Mouse (Mus musculus): Measurements from ENCODE around the gene Arpp21. TPM values are rescaled to one million over a fixed set of nuclear protein-coding genes. Genes with fewer than 3 reads are reported as not detected.

The Arpp21 gene
- polyA plus RNA-seq, 1 experiment from 2014 or later, result 61.8 TPM

DNA sequence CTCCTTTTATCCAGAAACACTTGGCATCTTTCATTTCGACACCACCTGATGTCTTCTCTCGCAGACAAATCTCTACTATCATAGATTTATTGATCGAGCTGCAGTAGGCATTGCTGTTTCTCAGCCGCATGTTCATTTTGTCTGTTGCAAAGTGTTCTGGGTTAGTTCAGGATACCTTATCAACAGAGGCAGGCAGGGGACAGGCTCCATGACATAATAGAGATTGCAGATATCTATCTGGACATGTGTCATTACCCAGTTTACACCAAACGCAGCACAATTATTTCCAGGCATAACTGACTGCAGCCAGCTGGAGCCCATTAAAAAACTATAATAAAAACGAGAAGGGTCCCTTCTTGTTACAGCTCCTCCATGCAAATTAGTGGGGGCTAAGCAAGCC, 59.4 kb downstream of the Arpp21 start:
- peaks cover 4% of the 10 kb centered on the region; the same call in 1 of the 2 replicates for H3K36me3 ChIP-seq (ENCODE audit: control insufficient read depth, insufficient read depth, low read length)
- H3K9ac ChIP-seq (ENCODE audit: low read depth, low read length), result no peak overlapping the region
- WGBS, result 60% methylated on average over 6 of the region's 6 CpGs
- no peak overlapping the region for H3K4me2 ChIP-seq (ENCODE audit: low read length)
- H3K27me3 ChIP-seq (replicated peaks; ENCODE audit: control insufficient read depth, insufficient read depth, low read length), result no peaks in the 10 kb centered on the region
- no peaks in the 10 kb centered on the region for H3K9me3 ChIP-seq (ENCODE audit: control insufficient read depth, low read length)
- H3K27ac ChIP-seq (ENCODE audit: low read depth, low read length), result no peak overlapping the region
- no peak overlapping the region for H3K4me3 ChIP-seq (ENCODE audit: low read length)
- ATAC-seq, result 0 out of 2 replicates have a peak, but pooled peaks have one; percentile 37
- peaks cover 6% of the 10 kb centered on the region for H3K4me1 ChIP-seq (ENCODE audit: control insufficient read depth, insufficient read depth, low read depth, low read length)

DNA sequence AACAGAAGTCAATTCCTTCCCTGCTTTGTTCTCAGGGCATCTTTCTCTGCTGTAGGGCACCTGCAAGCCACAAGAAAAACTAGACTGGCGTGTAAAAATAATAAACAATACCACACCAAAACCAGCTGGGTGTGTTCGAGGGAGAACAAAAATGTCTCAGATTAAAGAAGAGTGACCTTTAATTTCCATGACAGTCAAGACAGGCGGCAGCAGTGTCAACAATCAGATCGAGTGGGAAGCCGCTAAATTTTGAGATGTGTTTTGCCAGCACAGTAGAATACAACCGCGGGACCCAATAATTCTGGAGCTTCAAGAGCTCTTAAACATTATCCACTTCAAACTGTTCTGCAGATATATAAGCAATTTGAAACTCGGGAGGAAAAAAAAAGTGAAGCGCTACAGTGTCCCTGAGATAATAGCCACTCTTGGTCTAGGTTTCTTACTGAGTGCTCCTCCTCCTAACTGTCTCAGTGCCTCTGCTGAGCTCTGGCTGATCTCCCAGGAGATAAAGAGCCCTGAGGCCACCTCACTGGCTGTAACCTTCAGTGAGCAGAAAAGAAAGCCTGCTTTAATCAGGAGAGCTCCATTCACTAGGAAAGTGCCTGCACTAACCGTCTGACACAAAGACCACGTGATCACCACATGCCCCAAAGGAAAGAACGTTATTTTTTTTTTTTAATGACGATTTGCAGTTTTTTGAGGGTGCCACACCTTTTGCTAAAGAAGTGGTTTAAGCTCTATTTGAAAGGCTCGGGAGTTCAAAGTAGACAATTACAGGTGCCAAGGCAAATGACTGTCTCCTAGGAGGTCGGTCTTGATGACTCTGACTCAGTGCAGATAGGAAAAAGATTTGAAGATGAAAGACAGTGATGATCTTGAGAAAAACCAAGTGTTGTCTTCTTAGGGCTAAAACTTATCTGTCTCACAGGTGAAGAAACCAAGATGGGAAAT, 61.1 kb downstream of the Arpp21 start:
- 28% methylated on average over 15 of the region's 15 CpGs for WGBS
- Histone ChIP-seq H3K36me3 (ENCODE audit: control insufficient read depth, insufficient read depth, low read length) (peaks cover 4% of the 10 kb centered on the region; the same call in 1 of the 2 replicates), H3K4me3 (ENCODE audit: low read length) (no peak overlapping the region), H3K27me3 (replicated peaks; ENCODE audit: control insufficient read depth, insufficient read depth, low read length) (no peaks in the 10 kb centered on the region), H3K9me3 (ENCODE audit: control insufficient read depth, low read length) (no peaks in the 10 kb centered on the region), H3K27ac (ENCODE audit: low read depth, low read length) (no peak overlapping the region), H3K9ac (ENCODE audit: low read depth, low read length) (no peak overlapping the region), H3K4me1 (ENCODE audit: control insufficient read depth, insufficient read depth, low read depth, low read length) (peaks cover 6% of the 10 kb centered on the region), H3K4me2 (ENCODE audit: low read length) (peak overlapping the region; percentile 33)
- no peak for ATAC-seq

DNA sequence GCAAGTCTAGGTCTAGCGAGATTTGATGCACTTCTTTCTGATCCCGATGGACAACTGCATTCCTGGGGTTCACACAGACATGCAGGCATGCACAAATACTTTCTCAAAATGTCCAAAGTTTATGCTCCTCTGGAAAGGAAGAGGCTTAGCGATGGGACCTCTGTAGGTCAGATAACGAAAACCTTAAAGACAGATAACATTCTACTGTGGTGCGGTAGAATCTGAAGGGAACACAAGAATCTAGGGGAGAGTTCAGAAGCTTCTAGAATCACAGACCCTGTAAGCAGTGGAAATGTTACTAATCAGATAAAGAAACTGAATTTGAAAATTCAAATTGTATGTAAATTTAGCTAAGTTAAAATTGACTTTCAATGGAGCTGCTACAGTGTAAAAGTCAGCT, 62.0 kb downstream of the Arpp21 start:
- Histone ChIP-seq H3K4me1 (ENCODE audit: control insufficient read depth, insufficient read depth, low read depth, low read length) (peaks cover 6% of the 10 kb centered on the region), H3K9ac (ENCODE audit: low read depth, low read length) (no peak overlapping the region), H3K4me2 (ENCODE audit: low read length) (no peak overlapping the region), H3K36me3 (ENCODE audit: control insufficient read depth, insufficient read depth, low read length) (peaks cover 4% of the 10 kb centered on the region; the same call in 1 of the 2 replicates), H3K27me3 (replicated peaks; ENCODE audit: control insufficient read depth, insufficient read depth, low read length) (no peaks in the 10 kb centered on the region), H3K9me3 (ENCODE audit: control insufficient read depth, low read length) (no peaks in the 10 kb centered on the region), H3K27ac (ENCODE audit: low read depth, low read length) (no peak overlapping the region), H3K4me3 (ENCODE audit: low read length) (no peak overlapping the region)
- no peak for ATAC-seq
- WGBS, result 88% methylated on average over 5 of the region's 5 CpGs

DNA sequence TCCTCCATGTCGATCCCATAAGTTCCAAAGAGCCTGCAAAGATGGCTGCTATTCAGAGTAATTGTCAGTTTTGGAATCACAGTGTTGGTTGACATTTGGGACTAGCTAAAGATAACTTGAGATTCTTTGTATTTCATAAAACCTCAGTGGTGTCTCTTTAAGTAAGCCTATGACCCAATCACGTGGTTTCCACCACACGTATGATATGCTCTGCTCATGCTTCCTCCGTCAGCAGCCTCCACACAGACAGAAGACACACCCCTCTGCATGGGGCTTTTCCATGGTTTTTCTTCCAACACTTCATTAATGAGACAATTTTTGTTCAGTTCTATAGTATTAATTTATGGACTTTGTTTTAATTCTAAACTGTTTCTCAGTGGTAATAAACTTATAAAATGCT, 71.1 kb downstream of the Arpp21 start:
- ATAC-seq, result no peak
- Histone ChIP-seq H3K9me3 (ENCODE audit: control insufficient read depth, low read length) (no peaks in the 10 kb centered on the region), H3K4me2 (ENCODE audit: low read length) (no peak overlapping the region), H3K4me1 (ENCODE audit: control insufficient read depth, insufficient read depth, low read depth, low read length) (no peaks in the 10 kb centered on the region), H3K27me3 (replicated peaks; ENCODE audit: control insufficient read depth, insufficient read depth, low read length) (no peaks in the 10 kb centered on the region), H3K9ac (ENCODE audit: low read depth, low read length) (no peak overlapping the region), H3K36me3 (ENCODE audit: control insufficient read depth, insufficient read depth, low read length) (0 out of 2 replicates have a peak, but pooled peaks cover 2% of the 10 kb centered on the region), H3K27ac (ENCODE audit: low read depth, low read length) (no peak overlapping the region), H3K4me3 (ENCODE audit: low read length) (no peak overlapping the region)
- WGBS, result 88% methylated on average over 4 of the region's 4 CpGs

GRCm38 (mm10) chr9:112160981-112161380, 74.8 kb downstream of the Arpp21 start:
- Histone ChIP-seq H3K27ac (ENCODE audit: low read depth, low read length) (no peak overlapping the region), H3K36me3 (ENCODE audit: control insufficient read depth, insufficient read depth, low read length) (peaks cover 11% of the 10 kb centered on the region), H3K4me2 (ENCODE audit: low read length) (no peak overlapping the region), H3K4me3 (ENCODE audit: low read length) (no peak overlapping the region), H3K9ac (ENCODE audit: low read depth, low read length) (no peak overlapping the region), H3K27me3 (replicated peaks; ENCODE audit: control insufficient read depth, insufficient read depth, low read length) (no peaks in the 10 kb centered on the region), H3K9me3 (ENCODE audit: control insufficient read depth, low read length) (no peaks in the 10 kb centered on the region), H3K4me1 (ENCODE audit: control insufficient read depth, insufficient read depth, low read depth, low read length) (no peaks in the 10 kb centered on the region)
- WGBS, result 22% methylated on average over 2 of the region's 2 CpGs
- no peak for ATAC-seq

GRCm38 (mm10) chr9:112153972-112154371, 81.8 kb downstream of the Arpp21 start:
- no peak overlapping the region for H3K27ac ChIP-seq (ENCODE audit: low read depth, low read length)
- no peak overlapping the region for H3K4me3 ChIP-seq (ENCODE audit: low read length)
- no peaks in the 10 kb centered on the region for H3K27me3 ChIP-seq (replicated peaks; ENCODE audit: control insufficient read depth, insufficient read depth, low read length)
- no peak overlapping the region for H3K9ac ChIP-seq (ENCODE audit: low read depth, low read length)
- 84% methylated on average over 5 of the region's 5 CpGs for WGBS
- no peaks in the 10 kb centered on the region for H3K9me3 ChIP-seq (ENCODE audit: control insufficient read depth, low read length)
- H3K4me2 ChIP-seq (ENCODE audit: low read length), result no peak overlapping the region
- peaks cover 18% of the 10 kb centered on the region for H3K36me3 ChIP-seq (ENCODE audit: control insufficient read depth, insufficient read depth, low read length)
- no peaks in the 10 kb centered on the region for H3K4me1 ChIP-seq (ENCODE audit: control insufficient read depth, insufficient read depth, low read depth, low read length)
- no peak for ATAC-seq

- WGBS, result 91% methylated on average over 2 of the region's 2 CpGs
- peaks cover 13% of the 10 kb centered on the region; the same call in 1 of the 2 replicates for H3K36me3 ChIP-seq (ENCODE audit: control insufficient read depth, insufficient read depth, low read length)
- no peaks in the 10 kb centered on the region for H3K9me3 ChIP-seq (ENCODE audit: control insufficient read depth, low read length)
- no peak overlapping the region for H3K4me2 ChIP-seq (ENCODE audit: low read length)
- no peak overlapping the region for H3K27ac ChIP-seq (ENCODE audit: low read depth, low read length)
- no peak for ATAC-seq
- no peak overlapping the region for H3K9ac ChIP-seq (ENCODE audit: low read depth, low read length)
- no peak overlapping the region for H3K4me3 ChIP-seq (ENCODE audit: low read length)
- no peaks in the 10 kb centered on the region for H3K4me1 ChIP-seq (ENCODE audit: control insufficient read depth, insufficient read depth, low read depth, low read length)
- no peaks in the 10 kb centered on the region for H3K27me3 ChIP-seq (replicated peaks; ENCODE audit: control insufficient read depth, insufficient read depth, low read length)
Observed at GRCm38 (mm10) chr9:112152762-112153161, 83.0 kb downstream of the Arpp21 start.

DNA sequence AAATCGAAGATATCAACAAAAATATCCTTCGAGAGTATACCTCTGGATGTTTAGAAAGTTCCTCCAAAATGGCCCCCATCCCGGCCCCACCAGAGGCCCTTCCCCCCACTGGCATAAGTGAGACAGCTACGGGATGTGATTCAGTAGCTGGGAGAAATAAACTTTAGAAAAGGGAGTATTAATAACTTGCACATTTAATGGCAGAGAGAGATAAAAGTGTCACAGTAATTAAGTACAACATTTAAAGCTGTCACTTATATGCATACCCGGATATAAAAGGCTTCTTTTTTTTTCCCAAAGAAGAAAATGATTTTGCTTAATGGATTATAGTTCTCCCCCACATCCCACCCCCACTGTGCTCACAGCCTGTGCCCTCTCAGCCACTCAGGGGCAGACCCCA, 84.6 kb downstream of the Arpp21 start:
- Histone ChIP-seq H3K36me3 (ENCODE audit: control insufficient read depth, insufficient read depth, low read length) (peaks cover 8% of the 10 kb centered on the region; the same call in 1 of the 2 replicates), H3K4me1 (ENCODE audit: control insufficient read depth, insufficient read depth, low read depth, low read length) (no peaks in the 10 kb centered on the region), H3K27ac (ENCODE audit: low read depth, low read length) (no peak overlapping the region), H3K4me2 (ENCODE audit: low read length) (no peak overlapping the region), H3K27me3 (replicated peaks; ENCODE audit: control insufficient read depth, insufficient read depth, low read length) (no peaks in the 10 kb centered on the region), H3K4me3 (ENCODE audit: low read length) (no peak overlapping the region), H3K9ac (ENCODE audit: low read depth, low read length) (no peak overlapping the region), H3K9me3 (ENCODE audit: control insufficient read depth, low read length) (no peaks in the 10 kb centered on the region)
- 82% methylated on average over 5 of the region's 5 CpGs for WGBS
- no peak for ATAC-seq

- no peak overlapping the region for H3K4me2 ChIP-seq (ENCODE audit: low read length)
- no peaks in the 10 kb centered on the region for H3K27me3 ChIP-seq (replicated peaks; ENCODE audit: control insufficient read depth, insufficient read depth, low read length)
- H3K27ac ChIP-seq (ENCODE audit: low read depth, low read length), result no peak overlapping the region
- WGBS, result 92% methylated on average over 8 of the region's 8 CpGs
- H3K9ac ChIP-seq (ENCODE audit: low read depth, low read length), result no peak overlapping the region
- no peak for ATAC-seq
- no peaks in the 10 kb centered on the region for H3K4me1 ChIP-seq (ENCODE audit: control insufficient read depth, insufficient read depth, low read depth, low read length)
- no peak overlapping the region for H3K4me3 ChIP-seq (ENCODE audit: low read length)
- peaks cover 8% of the 10 kb centered on the region; the same call in 1 of the 2 replicates for H3K36me3 ChIP-seq (ENCODE audit: control insufficient read depth, insufficient read depth, low read length)
- no peaks in the 10 kb centered on the region for H3K9me3 ChIP-seq (ENCODE audit: control insufficient read depth, low read length)
Observed at GRCm38 (mm10) chr9:112140658-112141057, 95.1 kb downstream of the Arpp21 start.

Data from hindbrain, embryonic 16.5 days (tissue).